Mouse (Mus musculus) intestine, embryonic 15.5 days (tissue): ENCODE results near the gene Anks1b. TPM values are rescaled to one million over a fixed set of nuclear protein-coding genes. Genes with fewer than 3 reads are reported as not detected.
A peak's percentile ranks its signal among the peaks of the same experiment; 100 is the strongest.

ENCODE experiments used
- ATAC-seq: fragments of 200-750 bp; cut with Nextera tagmentation; 2 replicates; pipeline ENCODE4 v1.8.0; 2017; ENCODE audit warnings: moderate TSS enrichment, moderate library complexity
- H3K27ac ChIP-seq: fragments of 300-500 bp; sonication (generic); 2 replicates; pipeline ENCODE4 v1.5.1; 2015; ENCODE audit warnings: mild to moderate bottlenecking, inconsistent platforms
- H3K27me3 ChIP-seq: fragments of 300-500 bp; sonication (generic); replicated peaks from 2 replicates; pipeline ENCODE4 v1.6.1; 2015; ENCODE audit warnings: inconsistent platforms
- H3K36me3 ChIP-seq: fragments of 300-500 bp; sonication (generic); 2 replicates; pipeline ENCODE4 v1.6.1; 2015; ENCODE audit warnings: inconsistent platforms
- H3K4me1 ChIP-seq: fragments of 300-500 bp; sonication (generic); replicated peaks from 2 replicates; pipeline ENCODE4 v1.6.1; 2015; ENCODE audit warnings: inconsistent platforms
- H3K4me2 ChIP-seq: fragments of 300-500 bp; sonication (generic); replicated peaks from 2 replicates; pipeline ENCODE4 v1.6.1; 2015; ENCODE audit warnings: mild to moderate bottlenecking, inconsistent platforms
- H3K4me3 ChIP-seq: fragments of 300-500 bp; sonication (generic); replicated peaks from 2 replicates; pipeline ENCODE4 v1.5.1; 2015; ENCODE audit warnings: inconsistent platforms
- H3K9ac ChIP-seq: fragments of 300-500 bp; sonication (generic); 2 replicates; pipeline ENCODE4 v1.6.1; 2015; ENCODE audit warnings: inconsistent platforms
- H3K9me3 ChIP-seq: fragments of 300-500 bp; sonication (generic); 2 replicates; pipeline ENCODE4 v1.6.1; 2016; ENCODE audit warnings: inconsistent platforms
- WGBS: fragments of 180-500 bp; shearing (Covaris S2); methylation state at CpG from one replicate; pipeline ENCODE4 v1.1.7; 2015; 5-methylcytosine and 5-hydroxymethylcytosine counted together
- polyA plus RNA-seq: library from polyadenylated mRNA; unstranded; fragments of >200 nt; fragmentation: Nextera tagmentation; extraction: Ambion mirVana; gene quantifications from 2 replicates; pipeline ENCODE4 v1.2.1, GENCODE M21; 2015

The Anks1b gene
- polyA plus RNA-seq, 1 experiment from 2014 or later, result 0.85 TPM

GRCm38 (mm10) chr10:90222793-90223495 lies 349.6 kb downstream of the Anks1b start:
- no peak overlapping the region for H3K9ac ChIP-seq
- no peak overlapping the region for H3K27ac ChIP-seq
- H3K9me3 ChIP-seq, result no peaks in the 10 kb centered on the region
- H3K4me1 ChIP-seq, result no peaks in the 10 kb centered on the region
- H3K4me2 ChIP-seq, result no peak overlapping the region
- 79% methylated on average over 3 of the region's 3 CpGs for WGBS
- H3K36me3 ChIP-seq, result no peaks in the 10 kb centered on the region
- no peak overlapping the region for H3K4me3 ChIP-seq
- ATAC-seq, result no peak
- no peaks in the 10 kb centered on the region for H3K27me3 ChIP-seq

DNA sequence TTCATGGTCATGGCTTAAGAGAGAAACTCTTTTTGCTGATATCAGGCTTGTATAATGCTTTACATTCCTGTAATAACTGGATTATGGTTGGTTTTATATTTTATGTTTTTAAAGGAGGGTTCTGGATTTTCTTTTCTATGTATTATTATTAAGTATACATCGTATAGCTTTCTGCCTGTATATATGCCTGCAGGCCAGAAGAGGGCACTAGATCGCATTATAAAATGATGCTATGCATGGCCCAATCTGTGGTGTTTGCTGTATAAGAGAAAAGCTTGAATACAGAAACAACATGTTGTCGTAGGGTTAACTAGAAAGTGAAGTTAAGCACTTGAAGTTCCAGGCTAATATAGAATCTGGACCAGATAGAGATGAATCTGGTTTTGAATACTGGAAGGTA lies 362.0 kb downstream of the Anks1b start:
- Histone ChIP-seq H3K4me3 (no peak overlapping the region), H3K36me3 (no peaks in the 10 kb centered on the region), H3K4me2 (no peak overlapping the region), H3K9me3 (no peaks in the 10 kb centered on the region), H3K27ac (no peak overlapping the region), H3K9ac (no peak overlapping the region), H3K4me1 (no peaks in the 10 kb centered on the region), H3K27me3 (no peaks in the 10 kb centered on the region)
- WGBS, result 82% methylated on average over 3 of the region's 3 CpGs
- no peak for ATAC-seq

DNA sequence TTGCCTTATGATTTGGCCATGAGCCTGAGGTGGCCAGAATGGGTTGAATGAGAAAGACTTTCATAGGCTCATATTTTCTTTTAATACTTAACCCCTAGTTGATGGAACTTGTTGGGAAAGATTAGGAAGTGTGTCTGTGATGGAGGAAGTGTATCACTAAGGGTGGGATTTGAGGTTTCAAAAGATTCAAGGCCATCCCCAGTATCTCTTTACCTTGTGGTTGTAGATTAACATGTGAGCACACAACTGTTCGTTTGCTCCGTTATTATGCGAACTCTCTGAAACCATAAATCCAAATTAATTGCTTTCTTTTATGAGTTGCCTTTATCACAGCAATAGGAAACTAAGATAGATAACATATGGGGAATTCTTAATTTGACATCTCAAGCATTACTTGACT lies 364.0 kb downstream of the Anks1b start:
- peak; percentile 76 for ATAC-seq
- no peaks in the 10 kb centered on the region for H3K36me3 ChIP-seq
- 76% methylated on average over 3 of the region's 3 CpGs for WGBS

DNA sequence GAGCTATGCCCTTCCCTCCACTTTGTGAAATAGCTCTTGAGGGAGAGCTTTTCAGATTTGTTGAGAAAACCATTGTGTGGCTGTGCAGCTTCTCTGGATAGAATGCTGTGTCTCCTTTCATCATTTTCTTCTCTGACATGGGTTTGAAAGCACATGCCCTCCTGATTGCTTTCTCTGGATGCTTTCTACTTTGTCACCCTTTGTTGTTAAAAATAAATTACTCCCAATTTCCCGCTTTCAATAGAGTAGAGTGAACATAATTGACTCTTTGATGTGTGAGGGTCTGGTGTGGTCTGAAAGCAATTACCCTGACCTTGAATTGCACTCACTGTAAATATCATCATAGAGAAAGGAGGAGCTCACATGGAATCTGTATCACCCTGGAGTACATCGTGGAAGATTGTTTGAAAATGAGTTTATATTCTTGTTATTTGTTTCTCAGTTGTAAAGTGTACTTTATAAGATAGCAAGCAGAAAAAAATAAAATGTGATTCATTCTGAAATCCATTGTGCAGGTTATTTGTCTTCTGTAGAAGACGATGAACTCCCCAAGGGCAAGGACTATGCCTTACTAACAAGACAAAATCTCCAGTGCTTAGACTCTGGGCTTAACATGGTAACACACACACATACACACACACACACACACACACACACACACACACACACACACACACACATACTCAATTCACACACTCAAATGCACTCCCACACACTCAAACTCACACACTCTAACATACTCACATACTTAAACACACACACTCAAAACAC lies 385.8 kb downstream of the Anks1b start:
- no peak overlapping the region for H3K9ac ChIP-seq
- no peak overlapping the region for H3K4me3 ChIP-seq
- no peak overlapping the region for H3K4me2 ChIP-seq
- WGBS, result 53% methylated on average over 3 of the region's 3 CpGs
- no peak overlapping the region for H3K27ac ChIP-seq
- H3K36me3 ChIP-seq, result no peaks in the 10 kb centered on the region
- no peak for ATAC-seq
- no peaks in the 10 kb centered on the region for H3K27me3 ChIP-seq
- no peaks in the 10 kb centered on the region for H3K9me3 ChIP-seq
- no peaks in the 10 kb centered on the region for H3K4me1 ChIP-seq

More for the DNA sequence above, 364.0 kb downstream of the Anks1b start:
- Histone ChIP-seq H3K4me2 (no peak overlapping the region), H3K27me3 (no peaks in the 10 kb centered on the region), H3K9ac (no peak overlapping the region), H3K4me3 (no peak overlapping the region), H3K9me3 (no peaks in the 10 kb centered on the region), H3K4me1 (no peaks in the 10 kb centered on the region), H3K27ac (no peak overlapping the region)

- ATAC-seq, result no peak
- Histone ChIP-seq H3K4me3 (no peak overlapping the region), H3K4me1 (no peaks in the 10 kb centered on the region), H3K27ac (no peak overlapping the region), H3K9ac (no peak overlapping the region), H3K4me2 (no peak overlapping the region), H3K27me3 (no peaks in the 10 kb centered on the region), H3K36me3 (no peaks in the 10 kb centered on the region), H3K9me3 (no peaks in the 10 kb centered on the region)
- 85% methylated on average over 1 of the region's 1 CpGs for WGBS
Measured at GRCm38 (mm10) chr10:90271321-90271720, 398.0 kb downstream of the Anks1b start.

DNA sequence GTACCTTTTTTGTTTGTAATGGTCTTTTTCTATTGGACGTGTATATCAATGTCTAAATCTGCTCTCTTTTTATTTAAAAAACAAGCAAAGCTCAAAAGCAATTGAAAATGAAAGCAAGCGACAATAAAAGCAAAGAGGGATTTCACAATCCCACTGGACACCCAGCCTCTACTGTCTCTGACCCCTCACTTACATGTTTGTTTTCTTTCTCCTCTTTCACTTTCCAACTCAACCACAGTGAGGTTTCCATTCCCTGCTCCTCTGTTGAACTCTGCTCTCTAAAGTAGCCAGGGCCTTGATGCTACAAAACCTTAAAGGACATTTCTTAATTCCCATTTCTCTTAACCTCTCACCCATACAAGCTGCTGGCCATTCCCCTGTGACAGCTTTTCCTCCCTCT lies 400.0 kb downstream of the Anks1b start:
- Histone ChIP-seq H3K27me3 (no peaks in the 10 kb centered on the region), H3K9me3 (no peaks in the 10 kb centered on the region), H3K4me1 (no peaks in the 10 kb centered on the region), H3K4me3 (no peak overlapping the region), H3K4me2 (no peak overlapping the region), H3K27ac (no peak overlapping the region), H3K9ac (no peak overlapping the region), H3K36me3 (no peaks in the 10 kb centered on the region)
- WGBS, result 79% methylated on average over 2 of the region's 2 CpGs
- ATAC-seq, result no peak

DNA sequence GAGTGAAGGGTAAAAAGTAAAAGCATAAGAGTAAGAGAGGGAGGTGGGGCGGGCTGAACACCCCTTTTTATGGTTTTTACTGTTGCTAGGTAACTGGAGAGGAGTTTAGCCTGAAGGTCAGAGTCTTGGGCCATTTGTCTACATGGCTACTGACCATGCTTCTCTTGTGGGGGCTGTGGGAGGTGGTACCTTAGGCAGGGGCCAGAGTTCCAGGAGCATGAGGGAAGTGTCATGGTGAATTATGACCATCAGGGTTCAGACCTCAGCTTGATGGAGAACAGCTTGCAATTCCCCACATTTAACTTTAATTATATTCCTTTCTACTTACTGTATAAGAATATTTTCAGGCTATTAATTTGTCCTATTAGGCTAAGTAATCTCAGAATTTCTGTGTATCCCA lies 413.3 kb downstream of the Anks1b start:
- Histone ChIP-seq H3K9ac (no peak overlapping the region), H3K27ac (no peak overlapping the region), H3K4me1 (no peaks in the 10 kb centered on the region), H3K27me3 (no peaks in the 10 kb centered on the region), H3K36me3 (no peaks in the 10 kb centered on the region), H3K9me3 (no peaks in the 10 kb centered on the region), H3K4me3 (no peak overlapping the region), H3K4me2 (no peak overlapping the region)
- WGBS, result 57% methylated on average over 1 of the region's 1 CpGs
- no peak for ATAC-seq

GRCm38 (mm10) chr10:90303249-90303648 lies 429.9 kb downstream of the Anks1b start:
- Histone ChIP-seq H3K27me3 (no peaks in the 10 kb centered on the region), H3K36me3 (no peaks in the 10 kb centered on the region), H3K9me3 (no peaks in the 10 kb centered on the region), H3K4me3 (no peak overlapping the region), H3K4me2 (no peak overlapping the region), H3K9ac (no peak overlapping the region), H3K4me1 (no peaks in the 10 kb centered on the region), H3K27ac (no peak overlapping the region)
- ATAC-seq, result no peak
- WGBS, result 48% methylated on average over 1 of the region's 1 CpGs

- Histone ChIP-seq H3K36me3 (no peaks in the 10 kb centered on the region), H3K4me3 (no peak overlapping the region), H3K4me1 (no peaks in the 10 kb centered on the region), H3K27me3 (no peaks in the 10 kb centered on the region), H3K27ac (no peak overlapping the region), H3K9ac (no peak overlapping the region), H3K9me3 (no peaks in the 10 kb centered on the region), H3K4me2 (no peak overlapping the region)
- ATAC-seq, result no peak
Measured at GRCm38 (mm10) chr10:90306156-90306555, 432.8 kb downstream of the Anks1b start.

DNA sequence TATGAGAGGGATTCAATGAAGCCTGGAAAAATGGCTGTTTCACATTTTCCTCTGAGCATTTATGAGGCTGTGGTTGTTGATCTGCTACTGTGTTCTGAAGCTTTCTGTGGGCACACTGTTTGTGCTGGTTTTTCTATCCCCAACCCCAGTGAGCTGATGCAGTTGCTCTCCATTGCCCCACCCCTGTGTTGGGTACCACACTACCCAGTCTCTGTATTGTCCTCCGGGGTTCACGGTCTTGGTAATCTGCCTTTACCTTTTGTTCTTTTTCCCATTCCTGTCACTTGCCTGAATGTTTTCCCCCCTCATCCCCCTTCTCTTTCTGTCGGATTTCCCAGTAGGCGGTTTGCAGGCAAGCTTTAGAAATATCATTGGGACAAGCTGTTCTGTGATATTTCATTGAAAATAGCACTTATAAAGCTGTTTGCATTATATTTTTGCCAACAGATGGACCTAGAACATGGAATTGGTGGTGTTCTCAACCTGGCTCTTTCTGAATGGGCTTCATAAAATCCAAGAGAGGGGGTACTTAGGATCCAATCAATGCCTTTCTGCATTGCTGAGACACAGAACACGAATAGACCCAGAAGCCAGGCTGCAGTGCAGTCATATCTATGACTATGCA lies 434.7 kb downstream of the Anks1b start:
- Histone ChIP-seq H3K9me3 (no peaks in the 10 kb centered on the region), H3K4me1 (no peaks in the 10 kb centered on the region), H3K36me3 (no peaks in the 10 kb centered on the region), H3K4me3 (no peak overlapping the region), H3K9ac (no peak overlapping the region), H3K4me2 (no peak overlapping the region), H3K27ac (no peak overlapping the region), H3K27me3 (no peaks in the 10 kb centered on the region)
- 72% methylated on average over 5 of the region's 5 CpGs for WGBS
- no peak for ATAC-seq

- Histone ChIP-seq H3K27me3 (no peaks in the 10 kb centered on the region), H3K4me3 (no peak overlapping the region), H3K9ac (no peak overlapping the region), H3K4me1 (no peaks in the 10 kb centered on the region), H3K4me2 (no peak overlapping the region), H3K9me3 (no peaks in the 10 kb centered on the region), H3K36me3 (no peaks in the 10 kb centered on the region), H3K27ac (no peak overlapping the region)
- no peak for ATAC-seq
- WGBS, result 89% methylated on average over 4 of the region's 4 CpGs
Measured at GRCm38 (mm10) chr10:90329781-90330180, 456.5 kb downstream of the Anks1b start.

GRCm38 (mm10) chr10:90345394-90345793 lies 472.1 kb downstream of the Anks1b start:
- ATAC-seq, result no peak
- Histone ChIP-seq H3K36me3 (no peaks in the 10 kb centered on the region), H3K4me3 (no peak overlapping the region), H3K27me3 (no peaks in the 10 kb centered on the region), H3K9ac (no peak overlapping the region), H3K27ac (no peak overlapping the region), H3K9me3 (no peaks in the 10 kb centered on the region), H3K4me2 (no peak overlapping the region), H3K4me1 (no peaks in the 10 kb centered on the region)
- WGBS, result 65% methylated on average over 1 of the region's 1 CpGs
